Mouse (Mus musculus) stomach, postnatal 0 days (tissue): ENCODE results near the gene Il22. TPM values are rescaled to one million over a fixed set of nuclear protein-coding genes. Genes with fewer than 3 reads are reported as not detected.
A peak's percentile ranks its signal among the peaks of the same experiment; 100 is the strongest.
"Not testable (repeated sequence)": the region's sequence is repeated elsewhere in the genome, so short reads cannot be mapped to it uniquely, and the experiment has no call there.

Source experiments
- ATAC-seq: fragments of 200-750 bp; cut with Nextera tagmentation; 2 replicates; pipeline ENCODE4 v1.8.0; 2017; ENCODE audit not compliant: low FRiP score, low TSS enrichment
- DNase-seq: peaks from one replicate; pipeline ENCODE4 v3.0.0-alpha.2; 2016; ENCODE audit warnings: low spot score
- H3K27ac ChIP-seq: fragments of 300-500 bp; sonication (generic); replicated peaks from 2 replicates; pipeline ENCODE4 v1.5.1; 2014; ENCODE audit warnings: mild to moderate bottlenecking, control low read depth
- H3K27me3 ChIP-seq: fragments of 300-500 bp; sonication (generic); 2 replicates; pipeline ENCODE4 v1.6.1; 2014; ENCODE audit warnings: low read length; ENCODE audit not compliant: control insufficient read depth, insufficient read depth
- H3K36me3 ChIP-seq: fragments of 300-500 bp; sonication (generic); 2 replicates; pipeline ENCODE4 v1.6.1; 2014; ENCODE audit warnings: low read length, mixed read lengths; ENCODE audit not compliant: control insufficient read depth, insufficient read depth
- H3K4me1 ChIP-seq: fragments of 300-500 bp; sonication (generic); replicated peaks from 2 replicates; pipeline ENCODE4 v1.6.1; 2014; ENCODE audit warnings: antibody characterized with exemption; ENCODE audit not compliant: control insufficient read depth, insufficient read depth
- H3K4me2 ChIP-seq: fragments of 300-500 bp; sonication (generic); replicated peaks from 2 replicates; pipeline ENCODE4 v1.6.1; 2014; ENCODE audit warnings: low read depth, mild to moderate bottlenecking, control low read depth, moderate library complexity
- H3K4me3 ChIP-seq: fragments of 300-500 bp; sonication (generic); 2 replicates; pipeline ENCODE4 v1.5.1; 2014; ENCODE audit warnings: low read depth, low read length, control low read depth
- H3K9ac ChIP-seq: fragments of 300-500 bp; sonication (generic); 2 replicates; pipeline ENCODE4 v1.6.1; 2014; ENCODE audit warnings: mild to moderate bottlenecking, low read length, control low read depth, mixed read lengths
- H3K9me3 ChIP-seq: fragments of 300-500 bp; sonication (generic); 2 replicates; pipeline ENCODE4 v1.6.1; 2016; ENCODE audit warnings: low read length; ENCODE audit not compliant: control insufficient read depth
- CTCF ChIP-seq: IDR thresholded peaks from 2 replicates; pipeline ENCODE4 v1.5.1; 2016; ENCODE audit warnings: antibody characterized with exemption, low read depth, mild to moderate bottlenecking, moderate library complexity
- EP300 ChIP-seq: optimal IDR thresholded peaks from 2 replicates; pipeline ENCODE3; 2016; ENCODE audit warnings: antibody characterized with exemption
- WGBS: fragments of 180-500 bp; shearing (Covaris S2); extraction: QIAGEN DNeasy Blood & Tissue Kit; methylation state at CpG from one replicate; pipeline ENCODE4 v1.1.7; 2014; 5-methylcytosine and 5-hydroxymethylcytosine counted together
- polyA plus RNA-seq: library from polyadenylated mRNA; unstranded; fragments of >200 nt; fragmentation: Nextera tagmentation; extraction: Ambion mirVana; gene quantifications from 2 replicates; pipeline ENCODE4 v1.2.1, GENCODE M21; 2015

Il22 gene
- polyA plus RNA-seq, 1 experiment from 2014 or later, result not detected

DNA sequence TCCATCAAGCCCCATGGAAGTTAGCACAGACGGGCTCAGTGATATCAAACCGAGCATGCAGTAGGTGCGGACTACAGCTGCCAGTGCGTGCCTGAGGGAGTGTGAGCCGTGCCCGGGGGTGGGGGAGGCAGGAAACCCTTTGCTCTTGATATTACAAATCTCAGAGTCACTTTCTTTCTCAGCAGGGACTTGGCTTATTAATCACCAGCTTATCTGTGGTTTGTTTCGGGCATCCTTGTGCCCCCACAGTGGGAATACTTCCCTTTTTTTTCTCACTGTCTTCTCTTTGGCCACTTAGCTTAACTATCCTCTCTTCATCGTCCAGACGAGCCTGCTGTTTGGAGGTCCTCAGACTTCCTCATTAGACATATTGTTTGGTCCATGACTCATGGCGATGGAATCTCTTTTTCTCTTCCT lies 26.0 kb upstream of the Il22 start:
- TF ChIP-seq CTCF (no peak), EP300 (no peak)
- WGBS, result 77% methylated on average over 10 of the region's 10 CpGs
- H3K36me3 ChIP-seq, result no peaks in the 10 kb centered on the region
- no peak overlapping the region for H3K4me3 ChIP-seq
- no peaks in the 10 kb centered on the region for H3K27me3 ChIP-seq
- ATAC-seq, result no peak
- no peak for DNase-seq
- H3K9ac ChIP-seq, result no peak overlapping the region
- H3K9me3 ChIP-seq, result no peaks in the 10 kb centered on the region
- H3K4me1 ChIP-seq, result no peaks in the 10 kb centered on the region
- no peak overlapping the region for H3K27ac ChIP-seq
- H3K4me2 ChIP-seq, result no peak overlapping the region

GRCm38 (mm10) chr10:118179265-118179664 lies 25.5 kb upstream of the Il22 start:
- Histone ChIP-seq H3K9ac (no peak overlapping the region), H3K27ac (no peak overlapping the region), H3K4me3 (no peak overlapping the region), H3K27me3 (no peaks in the 10 kb centered on the region), H3K36me3 (no peaks in the 10 kb centered on the region), H3K9me3 (no peaks in the 10 kb centered on the region), H3K4me1 (no peaks in the 10 kb centered on the region), H3K4me2 (no peak overlapping the region)
- ATAC-seq, result no peak
- WGBS, result 86% methylated on average over 11 of the region's 11 CpGs
- no peak for DNase-seq
- TF ChIP-seq CTCF, result no peak
- no peak for TF ChIP-seq EP300

DNA sequence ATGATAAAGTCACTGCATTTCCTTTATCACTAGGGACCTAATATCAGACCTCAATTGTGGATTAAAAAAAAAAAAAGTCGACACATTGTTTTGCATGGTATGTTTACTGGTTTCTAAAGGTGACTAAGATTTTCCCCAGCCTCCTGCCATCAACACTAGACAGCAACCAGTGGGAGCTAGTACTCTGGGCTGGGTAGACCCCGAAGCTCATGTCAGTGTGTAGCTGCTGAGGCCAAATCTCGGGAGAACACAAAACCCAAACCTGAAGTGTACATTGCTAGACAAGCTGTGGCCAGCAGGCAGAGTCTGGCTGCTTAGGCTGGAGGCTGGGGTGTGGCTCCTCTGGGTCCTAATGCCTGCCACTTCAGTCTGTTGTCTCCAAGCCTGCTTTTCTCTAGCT lies 9.6 kb upstream of the Il22 start:
- not testable (repeated sequence) for H3K4me3 ChIP-seq, H3K36me3 ChIP-seq, H3K4me2 ChIP-seq, H3K9ac ChIP-seq, H3K27me3 ChIP-seq, H3K4me1 ChIP-seq, DNase-seq, H3K27ac ChIP-seq, H3K9me3 ChIP-seq
- WGBS, result 12% methylated on average over 3 of the region's 3 CpGs
- peak; percentile 59; the same call in 1 of the 2 replicates for ATAC-seq

- not testable (repeated sequence) for H3K4me1 ChIP-seq, H3K27ac ChIP-seq, H3K4me2 ChIP-seq, DNase-seq, H3K36me3 ChIP-seq, H3K27me3 ChIP-seq, H3K9ac ChIP-seq, ATAC-seq, H3K9me3 ChIP-seq, H3K4me3 ChIP-seq
- WGBS, result 78% methylated on average over 2 of the region's 4 CpGs
Measured at GRCm38 (mm10) chr10:118215719-118216393, 11.1 kb downstream of the Il22 start.

- WGBS, result no CpG with 5 or more reads among the region's 2 CpGs
- H3K27ac ChIP-seq, H3K4me1 ChIP-seq, H3K36me3 ChIP-seq, H3K9me3 ChIP-seq, H3K4me3 ChIP-seq, H3K4me2 ChIP-seq, ATAC-seq, H3K27me3 ChIP-seq, DNase-seq, H3K9ac ChIP-seq: not testable (repeated sequence)
Measured at GRCm38 (mm10) chr10:118227629-118228028, 22.9 kb downstream of the Il22 start.

GRCm38 (mm10) chr10:118232607-118233006 lies 27.9 kb downstream of the Il22 start:
- not testable (repeated sequence) for H3K9ac ChIP-seq, H3K4me1 ChIP-seq, H3K27ac ChIP-seq, ATAC-seq, H3K4me3 ChIP-seq, H3K27me3 ChIP-seq, H3K9me3 ChIP-seq, DNase-seq, H3K36me3 ChIP-seq, H3K4me2 ChIP-seq
- no CpG with 5 or more reads among the region's 5 CpGs for WGBS

DNA sequence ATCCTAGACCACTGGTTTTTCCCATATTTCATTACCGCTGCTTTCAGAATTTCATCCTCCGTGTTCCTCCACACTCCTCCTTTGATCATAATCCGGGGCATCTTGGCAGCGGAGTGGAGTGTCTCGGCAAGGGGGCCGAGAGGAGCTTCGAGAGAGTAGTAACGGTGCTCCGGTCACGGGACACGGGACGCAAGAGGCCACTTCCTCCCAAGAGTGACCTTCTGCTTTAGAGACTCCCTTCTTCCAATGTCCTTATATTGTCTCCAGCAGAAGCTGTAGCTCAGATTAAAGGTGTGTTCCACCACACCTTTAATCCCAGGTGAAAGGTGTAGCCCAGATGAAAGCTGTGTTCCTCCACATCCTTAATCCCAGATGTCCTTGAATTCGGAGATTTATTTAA lies 35.9 kb downstream of the Il22 start, which contains the start of gene Gm32717:
Gene Gm32717, minus strand, starts transcription at position 101 of the 400 bp plus-strand sequence.
- not testable (repeated sequence) for ATAC-seq, H3K9me3 ChIP-seq
- no CpG with 5 or more reads among the region's 13 CpGs for WGBS

GRCm38 (mm10) chr10:118249006-118249595 lies 44.4 kb downstream of the Il22 start:
- H3K4me2 ChIP-seq, DNase-seq, H3K27ac ChIP-seq, H3K4me3 ChIP-seq, H3K27me3 ChIP-seq, H3K4me1 ChIP-seq, H3K36me3 ChIP-seq, H3K9me3 ChIP-seq, ATAC-seq, H3K9ac ChIP-seq: not testable (repeated sequence)
- 55% methylated on average over 11 of the region's 11 CpGs for WGBS

More for the DNA sequence above, 35.9 kb downstream of the Il22 start, which contains the start of gene Gm32717:
- not testable (repeated sequence) for H3K9ac ChIP-seq, H3K4me3 ChIP-seq, H3K4me2 ChIP-seq, H3K4me1 ChIP-seq, H3K36me3 ChIP-seq, H3K27me3 ChIP-seq, DNase-seq, H3K27ac ChIP-seq
